Mouse (Mus musculus): ENCODE data around the gene Gm9999. TPM values are rescaled to one million over a fixed set of nuclear protein-coding genes. Genes with fewer than 3 reads are reported as not detected.

Gene Gm9999
- not detected in 2 replicates for polyA plus RNA-seq (2015; fragmentation: Nextera tagmentation; extraction: Ambion mirVana)

GRCm38 (mm10) chr7:46983280-46983679, at the start of gene Gm9999:
TSS of gene Gm9999 (plus strand) at chr7:46983580.
- Histone ChIP-seq H3K9ac (replicated peaks; ENCODE audit: low read length) (no peak within 1 kb of the TSS), H3K4me3 (ENCODE audit: low read length) (no peak within 1 kb of the TSS), H3K27me3 (ENCODE audit: insufficient read depth, low read length) (no peaks in the 10 kb centered on the region), H3K27ac (ENCODE audit: low read length) (no peak within 1 kb of the TSS), H3K4me2 (replicated peaks; ENCODE audit: low read depth, low read length) (no peak within 1 kb of the TSS), H3K36me3 (ENCODE audit: insufficient read depth, low read length) (no peaks in the 10 kb centered on the region), H3K9me3 (ENCODE audit: low read length) (no peaks in the 10 kb centered on the region), H3K4me1 (ENCODE audit: insufficient read depth, low read length) (peaks cover 8% of the 10 kb centered on the region)
- ATAC-seq (ENCODE audit: low FRiP score, low TSS enrichment) = no peak
- 91% methylated on average over 3 of the region's 3 CpGs for WGBS

- ATAC-seq (ENCODE audit: low FRiP score, low TSS enrichment) = no peak
- Histone ChIP-seq H3K4me2 (replicated peaks; ENCODE audit: low read depth, low read length) (no peak overlapping the region), H3K4me3 (ENCODE audit: low read length) (no peak overlapping the region), H3K9ac (replicated peaks; ENCODE audit: low read length) (no peak overlapping the region), H3K27me3 (ENCODE audit: insufficient read depth, low read length) (no peaks in the 10 kb centered on the region), H3K27ac (ENCODE audit: low read length) (no peak overlapping the region), H3K9me3 (ENCODE audit: low read length) (no peaks in the 10 kb centered on the region), H3K4me1 (ENCODE audit: insufficient read depth, low read length) (no peaks in the 10 kb centered on the region), H3K36me3 (ENCODE audit: insufficient read depth, low read length) (peaks cover 24% of the 10 kb centered on the region)
- WGBS = 59% methylated on average over 8 of the region's 8 CpGs
Observed at GRCm38 (mm10) chr7:46934788-46935187, 48.6 kb upstream of the Gm9999 start.

- ATAC-seq (ENCODE audit: low FRiP score, low TSS enrichment) = no peak
- Histone ChIP-seq H3K4me1 (ENCODE audit: insufficient read depth, low read length) (no peaks in the 10 kb centered on the region), H3K9ac (replicated peaks; ENCODE audit: low read length) (no peak overlapping the region), H3K36me3 (ENCODE audit: insufficient read depth, low read length) (peaks cover 25% of the 10 kb centered on the region), H3K4me2 (replicated peaks; ENCODE audit: low read depth, low read length) (no peak overlapping the region), H3K27ac (ENCODE audit: low read length) (no peak overlapping the region), H3K9me3 (ENCODE audit: low read length) (no peaks in the 10 kb centered on the region), H3K4me3 (ENCODE audit: low read length) (no peak overlapping the region), H3K27me3 (ENCODE audit: insufficient read depth, low read length) (no peaks in the 10 kb centered on the region)
- WGBS = 57% methylated on average over 4 of the region's 4 CpGs
Observed at GRCm38 (mm10) chr7:46935847-46936246, 47.5 kb upstream of the Gm9999 start.

GRCm38 (mm10) chr7:46957831-46958691, 25.3 kb upstream of the Gm9999 start, which contains the start of gene Uevld:
TSS of gene Uevld (minus strand) at chr7:46958527.
- H3K9me3 ChIP-seq (ENCODE audit: low read length) = no peaks in the 10 kb centered on the region
- WGBS = under 1% methylated on average over 51 of the region's 51 CpGs
- peaks cover 13% of the 10 kb centered on the region for H3K4me1 ChIP-seq (ENCODE audit: insufficient read depth, low read length)
- peak within 1 kb of the TSS; percentile 70 for H3K4me3 ChIP-seq (ENCODE audit: low read length)
- H3K9ac ChIP-seq (replicated peaks; ENCODE audit: low read length) = peak within 1 kb of the TSS; percentile 78
- no peak within 1 kb of the TSS for H3K27ac ChIP-seq (ENCODE audit: low read length)
- H3K36me3 ChIP-seq (ENCODE audit: insufficient read depth, low read length) = peaks cover 17% of the 10 kb centered on the region
- H3K27me3 ChIP-seq (ENCODE audit: insufficient read depth, low read length) = 0 out of 2 replicates have a peak, but pooled peaks cover 4% of the 10 kb centered on the region
- ATAC-seq (ENCODE audit: low FRiP score, low TSS enrichment) = peak; percentile 94
- peak within 1 kb of the TSS; percentile 87 for H3K4me2 ChIP-seq (replicated peaks; ENCODE audit: low read depth, low read length)

- Histone ChIP-seq H3K4me2 (replicated peaks; ENCODE audit: low read depth, low read length) (peak overlapping the region; percentile 87), H3K9ac (replicated peaks; ENCODE audit: low read length) (peak overlapping the region; percentile 78), H3K4me1 (ENCODE audit: insufficient read depth, low read length) (peaks cover 19% of the 10 kb centered on the region), H3K9me3 (ENCODE audit: low read length) (no peaks in the 10 kb centered on the region), H3K4me3 (ENCODE audit: low read length) (peak overlapping the region; percentile 70), H3K27me3 (ENCODE audit: insufficient read depth, low read length) (0 out of 2 replicates have a peak, but pooled peaks cover 4% of the 10 kb centered on the region), H3K36me3 (ENCODE audit: insufficient read depth, low read length) (peaks cover 11% of the 10 kb centered on the region), H3K27ac (ENCODE audit: low read length) (no peak overlapping the region)
- WGBS = 17% methylated on average over 9 of the region's 9 CpGs
- ATAC-seq (ENCODE audit: low FRiP score, low TSS enrichment) = peak; percentile 28; the same call in 1 of the 2 replicates
Observed at GRCm38 (mm10) chr7:46958853-46959252, 24.5 kb upstream of the Gm9999 start.

GRCm38 (mm10) chr7:46960991-46961390, 22.4 kb upstream of the Gm9999 start:
- Histone ChIP-seq H3K27me3 (ENCODE audit: insufficient read depth, low read length) (0 out of 2 replicates have a peak, but pooled peaks cover 4% of the 10 kb centered on the region), H3K4me1 (ENCODE audit: insufficient read depth, low read length) (peaks cover 19% of the 10 kb centered on the region), H3K27ac (ENCODE audit: low read length) (no peak overlapping the region), H3K4me3 (ENCODE audit: low read length) (no peak overlapping the region), H3K36me3 (ENCODE audit: insufficient read depth, low read length) (no peaks in the 10 kb centered on the region), H3K9me3 (ENCODE audit: low read length) (no peaks in the 10 kb centered on the region), H3K9ac (replicated peaks; ENCODE audit: low read length) (no peak overlapping the region), H3K4me2 (replicated peaks; ENCODE audit: low read depth, low read length) (no peak overlapping the region)
- WGBS = 62% methylated on average over 3 of the region's 3 CpGs
- ATAC-seq (ENCODE audit: low FRiP score, low TSS enrichment) = no peak

GRCm38 (mm10) chr7:46962132-46962531, 21.2 kb upstream of the Gm9999 start:
- Histone ChIP-seq H3K27ac (ENCODE audit: low read length) (no peak overlapping the region), H3K36me3 (ENCODE audit: insufficient read depth, low read length) (no peaks in the 10 kb centered on the region), H3K9ac (replicated peaks; ENCODE audit: low read length) (no peak overlapping the region), H3K9me3 (ENCODE audit: low read length) (no peaks in the 10 kb centered on the region), H3K27me3 (ENCODE audit: insufficient read depth, low read length) (0 out of 2 replicates have a peak, but pooled peaks cover 4% of the 10 kb centered on the region), H3K4me2 (replicated peaks; ENCODE audit: low read depth, low read length) (no peak overlapping the region), H3K4me1 (ENCODE audit: insufficient read depth, low read length) (peaks cover 19% of the 10 kb centered on the region), H3K4me3 (ENCODE audit: low read length) (no peak overlapping the region)
- ATAC-seq (ENCODE audit: low FRiP score, low TSS enrichment) = no peak

GRCm38 (mm10) chr7:46962806-46963618, 20.4 kb upstream of the Gm9999 start:
- Histone ChIP-seq H3K27me3 (ENCODE audit: insufficient read depth, low read length) (0 out of 2 replicates have a peak, but pooled peaks cover 4% of the 10 kb centered on the region), H3K4me1 (ENCODE audit: insufficient read depth, low read length) (peaks cover 12% of the 10 kb centered on the region; the same call in 1 of the 2 replicates), H3K27ac (ENCODE audit: low read length) (0 out of 2 replicates have a peak overlapping the region, but pooled peaks have one; percentile 38), H3K9ac (replicated peaks; ENCODE audit: low read length) (peak overlapping the region; percentile 48; the same call in 1 of the 2 replicates), H3K9me3 (ENCODE audit: low read length) (no peaks in the 10 kb centered on the region), H3K36me3 (ENCODE audit: insufficient read depth, low read length) (no peaks in the 10 kb centered on the region), H3K4me3 (ENCODE audit: low read length) (no peak overlapping the region), H3K4me2 (replicated peaks; ENCODE audit: low read depth, low read length) (peak overlapping the region; percentile 12; the same call in 1 of the 2 replicates)
- under 1% methylated on average over 9 of the region's 9 CpGs for WGBS
- ATAC-seq (ENCODE audit: low FRiP score, low TSS enrichment) = peak; percentile 81

- WGBS = 87% methylated on average over 7 of the region's 7 CpGs
- Histone ChIP-seq H3K4me3 (ENCODE audit: low read length) (no peak overlapping the region), H3K4me2 (replicated peaks; ENCODE audit: low read depth, low read length) (no peak overlapping the region), H3K9me3 (ENCODE audit: low read length) (no peaks in the 10 kb centered on the region), H3K27me3 (ENCODE audit: insufficient read depth, low read length) (0 out of 2 replicates have a peak, but pooled peaks cover 4% of the 10 kb centered on the region), H3K36me3 (ENCODE audit: insufficient read depth, low read length) (no peaks in the 10 kb centered on the region), H3K27ac (ENCODE audit: low read length) (no peak overlapping the region), H3K9ac (replicated peaks; ENCODE audit: low read length) (no peak overlapping the region), H3K4me1 (ENCODE audit: insufficient read depth, low read length) (peaks cover 12% of the 10 kb centered on the region; the same call in 1 of the 2 replicates)
- no peak for ATAC-seq (ENCODE audit: low FRiP score, low TSS enrichment)
Observed at GRCm38 (mm10) chr7:46964070-46964469, 19.3 kb upstream of the Gm9999 start.
